Mouse (Mus musculus) kidney, embryonic 15.5 days (tissue): ENCODE data around the gene Camta1. TPM values are rescaled to one million over a fixed set of nuclear protein-coding genes. Genes with fewer than 3 reads are reported as not detected.
"Not testable (repeated sequence)": the region's sequence is repeated elsewhere in the genome, so short reads cannot be mapped to it uniquely, and the experiment has no call there.

Source experiments
- ATAC-seq: fragments of 200-750 bp; cut with Nextera tagmentation; replicated peaks from 2 replicates; pipeline ENCODE4 v1.8.0; 2017; ENCODE audit warnings: moderate TSS enrichment; ENCODE audit not compliant: low FRiP score
- H3K27ac ChIP-seq: fragments of 300-500 bp; sonication (generic); 2 replicates; pipeline ENCODE4 v1.5.1; 2015; ENCODE audit warnings: mild to moderate bottlenecking, inconsistent platforms
- H3K27me3 ChIP-seq: fragments of 300-500 bp; sonication (generic); 2 replicates; pipeline ENCODE4 v1.6.1; 2015; ENCODE audit warnings: inconsistent platforms
- H3K36me3 ChIP-seq: fragments of 300-500 bp; sonication (generic); 2 replicates; pipeline ENCODE4 v1.6.1; 2015; ENCODE audit warnings: inconsistent platforms
- H3K4me1 ChIP-seq: fragments of 300-500 bp; sonication (generic); 2 replicates; pipeline ENCODE4 v1.6.1; 2015; ENCODE audit warnings: inconsistent platforms
- H3K4me2 ChIP-seq: fragments of 300-500 bp; sonication (generic); 2 replicates; pipeline ENCODE4 v1.6.1; 2015; ENCODE audit warnings: moderate library complexity, mild to moderate bottlenecking, inconsistent platforms
- H3K4me3 ChIP-seq: fragments of 300-500 bp; sonication (generic); replicated peaks from 2 replicates; pipeline ENCODE4 v1.5.1; 2015; ENCODE audit warnings: mild to moderate bottlenecking, inconsistent platforms
- H3K9ac ChIP-seq: fragments of 300-500 bp; sonication (generic); 2 replicates; pipeline ENCODE4 v1.6.1; 2015; ENCODE audit warnings: mild to moderate bottlenecking, inconsistent platforms
- H3K9me3 ChIP-seq: fragments of 300-500 bp; sonication (generic); replicated peaks from 2 replicates; pipeline ENCODE4 v1.6.1; 2016; ENCODE audit warnings: inconsistent platforms
- WGBS: fragments of 180-500 bp; shearing (Covaris S2); methylation state at CpG from one replicate; pipeline ENCODE4 v1.1.7; 2015; ENCODE audit warnings: mixed read lengths; 5-methylcytosine and 5-hydroxymethylcytosine counted together
- polyA plus RNA-seq: library from polyadenylated mRNA; unstranded; fragments of >200 nt; fragmentation: Nextera tagmentation; extraction: Ambion mirVana; gene quantifications from 2 replicates; pipeline ENCODE4 v1.2.1, GENCODE M21; 2015

Gene Camta1
- polyA plus RNA-seq, 1 experiment from 2014 or later, result 87.9 TPM

DNA sequence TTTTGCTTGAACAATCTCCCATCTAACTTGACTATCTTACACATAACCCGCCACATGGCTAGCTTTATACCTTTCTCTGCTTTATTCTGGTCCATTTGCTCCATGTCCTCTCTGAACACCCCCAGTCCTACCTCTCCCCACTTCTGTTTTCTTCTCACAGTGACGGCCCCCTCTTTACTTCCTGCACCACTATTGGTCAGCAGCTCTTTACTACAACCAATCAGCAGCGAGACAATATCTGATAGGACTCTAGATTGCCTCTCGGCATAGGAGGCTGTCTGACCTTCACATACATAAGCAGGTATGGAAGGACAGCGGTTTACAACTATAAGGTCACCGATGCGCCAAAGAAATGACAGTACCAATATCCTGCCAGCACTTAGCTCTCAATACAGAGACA, 825.2 kb downstream of the Camta1 start:
- no peak for ATAC-seq
- H3K4me2 ChIP-seq, result no peak overlapping the region
- no peaks in the 10 kb centered on the region for H3K36me3 ChIP-seq
- H3K4me1 ChIP-seq, result no peaks in the 10 kb centered on the region
- H3K27me3 ChIP-seq, result no peaks in the 10 kb centered on the region
- H3K4me3 ChIP-seq, result no peak overlapping the region
- H3K27ac ChIP-seq, result no peak overlapping the region
- no peaks in the 10 kb centered on the region for H3K9me3 ChIP-seq
- H3K9ac ChIP-seq, result no peak overlapping the region
- 93% methylated on average over 7 of the region's 7 CpGs for WGBS

DNA sequence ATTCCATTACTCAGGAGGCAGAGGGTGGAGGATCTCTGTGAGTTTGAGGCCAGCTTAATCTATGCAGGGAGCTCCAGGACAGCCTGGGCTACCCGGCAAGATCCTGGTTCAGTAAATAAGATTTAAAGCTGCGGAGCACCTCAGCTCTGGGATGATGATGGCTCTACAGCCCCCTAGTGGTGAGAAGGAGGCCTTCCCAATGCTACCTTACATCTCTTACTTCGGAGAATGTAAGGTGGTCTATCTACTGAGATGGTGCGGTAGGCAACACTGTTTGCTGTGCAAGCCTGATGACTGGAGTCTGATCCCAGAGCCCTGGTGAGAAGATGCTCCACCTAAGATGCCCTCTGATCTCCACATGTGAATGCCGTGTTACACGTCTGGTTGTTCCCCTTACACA, 834.7 kb downstream of the Camta1 start:
- 52% methylated on average over 6 of the region's 6 CpGs for WGBS
- H3K36me3 ChIP-seq, result 0 out of 2 replicates have a peak, but pooled peaks cover 4% of the 10 kb centered on the region
- H3K4me1 ChIP-seq, result 0 out of 2 replicates have a peak, but pooled peaks cover 2% of the 10 kb centered on the region
- no peak overlapping the region for H3K4me2 ChIP-seq
- H3K27me3 ChIP-seq, result no peaks in the 10 kb centered on the region
- ATAC-seq, result no peak
- no peak overlapping the region for H3K27ac ChIP-seq
- H3K9me3 ChIP-seq, result no peaks in the 10 kb centered on the region
- no peak overlapping the region for H3K4me3 ChIP-seq
- no peak overlapping the region for H3K9ac ChIP-seq

DNA sequence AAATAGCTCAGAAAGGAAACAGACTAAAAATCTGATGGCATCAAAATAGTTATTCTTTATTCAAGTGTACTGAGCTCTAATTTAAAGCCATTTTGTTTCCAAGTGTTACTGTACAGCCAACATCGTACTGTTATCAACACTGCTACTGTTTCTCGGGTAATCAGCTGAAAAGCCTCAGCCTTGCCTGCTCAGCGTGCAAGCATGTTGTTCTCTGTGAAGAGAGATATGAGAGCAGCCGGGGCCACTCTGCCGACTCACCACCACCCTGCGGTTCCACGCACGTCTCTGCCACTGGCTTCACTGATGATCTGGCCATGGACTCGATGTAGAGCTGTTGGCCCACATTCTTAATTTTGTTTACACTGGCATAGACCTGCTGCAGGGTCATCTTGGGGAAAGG, 837.5 kb downstream of the Camta1 start:
- ATAC-seq, result no peak
- no peaks in the 10 kb centered on the region for H3K9me3 ChIP-seq
- H3K36me3 ChIP-seq, result 0 out of 2 replicates have a peak, but pooled peaks cover 7% of the 10 kb centered on the region
- WGBS, result 85% methylated on average over 9 of the region's 9 CpGs
- H3K9ac ChIP-seq, result no peak overlapping the region
- no peak overlapping the region for H3K27ac ChIP-seq
- H3K4me2 ChIP-seq, result no peak overlapping the region
- H3K4me3 ChIP-seq, result no peak overlapping the region
- 0 out of 2 replicates have a peak, but pooled peaks cover 2% of the 10 kb centered on the region for H3K4me1 ChIP-seq
- H3K27me3 ChIP-seq, result no peaks in the 10 kb centered on the region

DNA sequence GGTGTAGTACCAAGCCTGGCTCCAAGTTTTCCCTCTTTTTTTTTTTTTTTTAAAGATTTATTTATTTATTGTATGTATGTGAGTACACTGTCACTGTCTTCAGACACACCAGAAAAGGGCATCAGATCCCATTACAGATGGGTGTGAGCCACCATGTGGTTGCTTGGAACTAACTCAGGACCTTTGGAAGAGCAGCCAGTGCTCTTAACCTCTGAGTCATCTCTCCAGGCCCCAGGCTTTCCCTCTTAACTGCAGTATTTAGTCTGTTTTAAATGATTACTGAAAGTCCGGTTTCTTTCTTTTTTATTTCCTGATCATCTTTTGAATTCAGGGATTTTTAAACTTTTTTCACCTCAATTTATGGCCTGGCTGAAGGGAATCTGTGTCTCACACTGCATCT, 844.3 kb downstream of the Camta1 start:
- H3K27ac ChIP-seq, H3K9ac ChIP-seq, H3K27me3 ChIP-seq, H3K4me3 ChIP-seq, ATAC-seq, H3K9me3 ChIP-seq, H3K4me2 ChIP-seq, H3K4me1 ChIP-seq: not testable (repeated sequence)
- 95% methylated on average over 1 of the region's 1 CpGs for WGBS
- peaks cover 45% of the 10 kb centered on the region for H3K36me3 ChIP-seq

DNA sequence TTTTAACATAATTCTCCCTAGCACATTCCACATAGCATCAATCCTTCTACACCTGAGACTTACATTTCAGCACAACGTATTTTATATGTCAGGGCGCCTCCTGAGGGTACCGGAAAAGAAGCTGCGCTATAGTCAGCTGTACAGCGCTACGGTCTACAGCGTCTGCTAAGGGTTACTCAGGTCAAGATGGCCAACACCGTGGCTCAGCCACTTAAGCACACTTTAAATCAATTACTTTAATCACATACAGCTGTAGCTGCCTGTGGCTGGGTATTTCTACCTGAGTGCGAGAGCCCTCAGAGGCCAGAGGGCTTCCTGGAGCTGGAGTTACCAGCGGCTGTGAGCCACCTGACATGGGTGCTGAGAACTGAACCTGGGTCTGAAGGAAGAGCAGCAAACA, 845.7 kb downstream of the Camta1 start:
- 75% methylated on average over 10 of the region's 10 CpGs for WGBS
- ATAC-seq, result no peak
- H3K4me1 ChIP-seq, result no peaks in the 10 kb centered on the region

DNA sequence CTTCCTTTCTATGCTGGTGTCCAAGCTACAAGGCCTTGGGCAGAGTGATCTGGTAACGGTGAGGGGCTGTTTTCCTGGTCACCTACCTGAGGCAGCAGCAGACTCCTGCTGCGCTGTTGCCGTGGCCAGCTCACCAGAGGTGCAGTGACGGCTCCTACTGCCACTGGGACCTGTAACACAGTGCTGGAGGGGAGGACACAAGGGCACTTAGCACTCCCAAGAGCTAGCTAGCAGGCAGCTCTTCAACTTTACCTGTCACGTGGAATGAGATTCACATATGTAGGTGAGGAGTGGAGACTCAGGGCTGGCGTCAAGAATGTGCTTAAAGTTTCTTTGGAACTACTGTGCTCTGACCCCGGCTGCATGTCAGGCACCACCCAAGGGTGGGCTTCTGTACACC, 851.4 kb downstream of the Camta1 start:
- no peak overlapping the region for H3K4me3 ChIP-seq
- no peak overlapping the region for H3K9ac ChIP-seq
- no peak overlapping the region for H3K27ac ChIP-seq
- H3K4me1 ChIP-seq, result no peaks in the 10 kb centered on the region
- 90% methylated on average over 7 of the region's 7 CpGs for WGBS
- no peaks in the 10 kb centered on the region for H3K27me3 ChIP-seq
- H3K36me3 ChIP-seq, result peaks cover 21% of the 10 kb centered on the region
- no peaks in the 10 kb centered on the region for H3K9me3 ChIP-seq
- H3K4me2 ChIP-seq, result no peak overlapping the region
- ATAC-seq, result no peak

More for the DNA sequence above, 845.7 kb downstream of the Camta1 start:
- Histone ChIP-seq H3K4me3 (no peak overlapping the region), H3K27me3 (no peaks in the 10 kb centered on the region), H3K9ac (no peak overlapping the region), H3K4me2 (no peak overlapping the region), H3K9me3 (no peaks in the 10 kb centered on the region), H3K36me3 (peaks cover 43% of the 10 kb centered on the region), H3K27ac (no peak overlapping the region)

DNA sequence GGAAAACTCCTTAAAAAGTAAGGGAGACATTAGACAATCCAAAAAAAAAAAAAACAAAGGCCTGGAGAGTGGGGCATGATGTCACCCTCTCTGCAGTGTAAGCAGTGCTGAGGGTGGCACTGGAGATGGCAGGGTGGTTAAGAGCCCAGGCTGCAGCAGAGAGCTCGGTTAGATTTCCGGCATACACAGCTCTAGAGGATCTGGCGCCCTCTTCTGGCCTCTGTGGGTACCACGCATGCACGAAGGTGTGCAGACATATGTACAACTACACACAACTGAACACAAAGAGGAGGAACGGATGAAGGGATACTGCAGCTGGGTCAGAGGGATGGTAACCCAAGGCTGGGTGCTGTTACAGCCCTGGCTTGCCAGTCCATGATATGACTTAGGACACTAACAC, 854.7 kb downstream of the Camta1 start:
- H3K27ac ChIP-seq, result no peak overlapping the region
- H3K4me2 ChIP-seq, result no peak overlapping the region
- no peaks in the 10 kb centered on the region for H3K4me1 ChIP-seq
- H3K9me3 ChIP-seq, result no peaks in the 10 kb centered on the region
- 56% methylated on average over 6 of the region's 6 CpGs for WGBS
- no peaks in the 10 kb centered on the region for H3K27me3 ChIP-seq
- ATAC-seq, result no peak
- H3K9ac ChIP-seq, result no peak overlapping the region
- peaks cover 6% of the 10 kb centered on the region; the same call in 1 of the 2 replicates for H3K36me3 ChIP-seq
- H3K4me3 ChIP-seq, result no peak overlapping the region

DNA sequence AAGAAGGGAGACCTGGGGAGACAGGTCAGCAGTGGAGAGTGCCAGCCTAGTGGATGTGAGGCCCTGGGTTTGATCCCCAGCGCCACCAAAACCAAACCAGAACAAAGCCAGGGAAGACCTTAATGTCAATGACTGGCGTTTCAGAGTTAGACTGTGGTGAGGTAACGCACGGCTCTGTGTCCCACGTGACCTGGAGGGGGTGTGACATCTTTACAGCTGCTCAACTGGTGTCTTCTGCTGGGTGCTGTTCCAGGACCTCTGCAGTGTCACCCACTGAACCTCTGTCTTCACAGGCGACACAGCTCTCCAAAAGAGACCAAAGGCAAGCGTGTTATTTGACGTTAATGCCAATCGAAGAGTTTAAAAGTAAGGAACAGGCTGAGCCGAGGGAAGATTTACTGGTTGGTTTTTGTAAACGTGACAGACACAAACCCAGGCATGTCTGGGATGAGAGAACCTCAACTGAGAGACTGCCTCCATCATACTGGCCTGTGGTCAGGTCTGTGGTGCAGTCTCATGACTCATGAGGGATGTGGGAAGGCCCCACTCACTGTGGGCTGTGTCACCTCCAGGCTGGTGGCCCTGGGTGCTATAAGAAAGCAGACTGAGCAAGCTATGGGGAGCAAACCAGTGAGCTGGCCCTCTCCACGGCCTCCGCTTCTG, 855.9 kb downstream of the Camta1 start:
- no peak for ATAC-seq
- no peak overlapping the region for H3K9ac ChIP-seq
- no peak overlapping the region for H3K4me3 ChIP-seq
- H3K4me1 ChIP-seq, result no peaks in the 10 kb centered on the region
- H3K27ac ChIP-seq, result no peak overlapping the region
- WGBS, result 88% methylated on average over 13 of the region's 13 CpGs
- no peak overlapping the region for H3K4me2 ChIP-seq
- peaks cover 6% of the 10 kb centered on the region; the same call in 1 of the 2 replicates for H3K36me3 ChIP-seq
- H3K9me3 ChIP-seq, result no peaks in the 10 kb centered on the region
- H3K27me3 ChIP-seq, result no peaks in the 10 kb centered on the region

DNA sequence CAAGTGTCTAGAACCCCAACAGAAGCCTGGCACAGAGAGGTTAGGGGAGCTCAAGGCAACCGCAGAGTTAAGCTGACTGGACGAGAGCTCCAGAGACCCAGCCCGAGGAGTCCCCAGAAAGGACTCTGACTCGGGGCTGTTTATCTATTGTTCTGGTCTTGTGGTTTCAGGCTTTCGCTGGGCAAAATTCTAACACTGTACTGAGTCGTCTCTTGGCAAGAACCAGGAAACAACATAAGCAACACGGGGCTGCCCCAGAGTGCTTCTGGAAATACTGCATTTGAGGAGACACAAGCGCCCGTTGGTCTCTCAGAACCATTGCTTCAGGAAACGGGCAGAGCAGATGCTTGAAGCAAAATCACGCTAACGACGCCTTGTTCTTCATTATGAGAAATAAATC, 860.3 kb downstream of the Camta1 start:
- 63% methylated on average over 13 of the region's 13 CpGs for WGBS
- Histone ChIP-seq H3K9me3 (no peaks in the 10 kb centered on the region), H3K4me2 (no peak overlapping the region), H3K36me3 (peaks cover 3% of the 10 kb centered on the region; the same call in 1 of the 2 replicates), H3K4me1 (no peaks in the 10 kb centered on the region), H3K4me3 (no peak overlapping the region), H3K27ac (no peak overlapping the region), H3K27me3 (no peaks in the 10 kb centered on the region), H3K9ac (no peak overlapping the region)
- ATAC-seq, result no peak

DNA sequence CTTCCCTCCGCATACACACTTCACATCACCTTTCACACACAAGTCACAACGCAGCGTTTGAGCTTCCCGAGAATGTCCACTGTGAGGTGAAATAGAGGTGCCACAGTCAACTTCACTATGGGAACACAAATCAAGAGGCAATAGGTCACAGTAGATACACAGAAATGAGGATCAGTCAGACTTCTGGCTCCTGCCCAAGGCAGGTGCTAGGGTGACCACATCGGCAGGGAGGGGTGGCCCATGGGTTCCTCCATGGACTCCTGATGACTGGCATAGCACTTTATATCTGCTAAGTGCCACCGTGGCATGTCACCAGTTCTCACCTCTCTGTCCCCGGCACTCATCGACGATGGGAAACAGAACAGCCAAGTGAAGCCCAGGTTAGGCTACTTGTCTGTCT, 863.0 kb downstream of the Camta1 start:
- Histone ChIP-seq H3K27ac (no peak overlapping the region), H3K4me2 (no peak overlapping the region), H3K27me3 (no peaks in the 10 kb centered on the region), H3K4me1 (peaks cover 3% of the 10 kb centered on the region; the same call in 1 of the 2 replicates), H3K4me3 (no peak overlapping the region), H3K36me3 (no peaks in the 10 kb centered on the region), H3K9ac (no peak overlapping the region), H3K9me3 (no peaks in the 10 kb centered on the region)
- ATAC-seq, result no peak
- WGBS, result 93% methylated on average over 9 of the region's 9 CpGs

DNA sequence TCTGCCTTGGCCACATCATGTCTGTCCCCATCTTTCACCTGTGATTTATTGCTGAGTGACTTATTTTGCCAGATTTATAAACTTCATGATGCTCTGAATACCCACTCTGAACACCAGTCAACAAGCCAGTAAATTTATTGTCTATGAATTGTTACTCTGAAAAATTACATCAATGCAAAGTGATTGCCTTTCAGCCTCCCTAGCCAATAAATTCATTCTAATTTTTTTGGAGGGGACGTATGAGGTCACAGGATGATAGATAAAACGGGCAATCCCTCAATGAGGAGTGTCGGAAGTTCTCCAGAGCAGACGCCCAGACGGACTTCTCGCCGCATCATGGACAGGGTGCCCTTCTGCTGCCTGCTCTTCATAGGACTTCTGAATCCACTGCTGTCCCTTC, 864.9 kb downstream of the Camta1 start, which contains the start of gene Uts2:
Uts2 (plus strand) TSS at position 301 of the 400 bp plus-strand sequence.
- 86% methylated on average over 7 of the region's 7 CpGs for WGBS

DNA sequence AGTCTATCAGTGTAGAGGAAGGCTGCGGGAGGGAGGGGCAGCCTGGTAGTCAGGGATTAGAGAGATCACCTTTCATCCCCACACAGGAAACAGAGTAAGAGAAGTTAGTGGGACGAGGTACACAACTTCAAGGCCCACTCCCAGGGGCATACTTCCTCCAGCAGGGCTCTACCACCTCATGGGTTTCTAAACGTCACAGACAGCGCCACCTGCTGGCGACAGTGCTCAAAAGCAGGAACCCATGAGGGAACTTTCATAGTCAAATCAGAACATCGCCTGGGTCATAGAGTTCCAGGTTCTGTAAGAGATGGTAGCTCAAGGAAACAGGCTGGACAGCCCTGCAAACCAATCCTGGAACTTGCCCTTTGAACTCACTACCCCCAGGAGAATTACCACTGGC, 871.5 kb downstream of the Camta1 start:
- Histone ChIP-seq H3K4me2 (no peak overlapping the region), H3K27ac (no peak overlapping the region), H3K9me3 (no peaks in the 10 kb centered on the region), H3K4me3 (no peak overlapping the region), H3K4me1 (peaks cover 3% of the 10 kb centered on the region; the same call in 1 of the 2 replicates), H3K27me3 (no peaks in the 10 kb centered on the region), H3K9ac (no peak overlapping the region), H3K36me3 (no peaks in the 10 kb centered on the region)
- 47% methylated on average over 6 of the region's 6 CpGs for WGBS
- no peak for ATAC-seq

More for the DNA sequence above, 864.9 kb downstream of the Camta1 start, which contains the start of gene Uts2:
- Histone ChIP-seq H3K9ac (no peak within 1 kb of the TSS), H3K27ac (no peak within 1 kb of the TSS), H3K36me3 (no peaks in the 10 kb centered on the region), H3K27me3 (no peaks in the 10 kb centered on the region), H3K4me2 (no peak within 1 kb of the TSS), H3K4me1 (peaks cover 3% of the 10 kb centered on the region; the same call in 1 of the 2 replicates), H3K4me3 (no peak within 1 kb of the TSS), H3K9me3 (no peaks in the 10 kb centered on the region)
- no peak for ATAC-seq

DNA sequence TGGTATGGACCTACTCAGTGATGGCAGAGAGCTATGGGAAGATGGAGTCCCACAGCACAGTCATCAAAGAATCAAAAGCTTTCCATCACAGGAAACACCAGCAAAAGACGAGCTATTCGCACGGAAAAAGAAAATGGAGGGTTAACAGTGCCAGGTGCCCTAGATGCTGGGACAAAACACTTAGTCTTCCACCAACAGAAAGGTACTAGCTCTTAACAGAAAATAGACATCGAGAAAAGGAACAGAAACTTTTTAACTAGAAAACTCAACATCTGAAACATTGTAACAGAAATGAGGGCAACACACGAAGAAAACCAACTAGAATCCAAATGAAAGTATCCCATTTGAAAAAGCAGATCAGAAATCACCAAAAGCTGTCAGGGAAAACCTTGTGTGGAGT, 881.5 kb downstream of the Camta1 start:
- no peaks in the 10 kb centered on the region for H3K4me1 ChIP-seq
- no peaks in the 10 kb centered on the region for H3K36me3 ChIP-seq
- no peaks in the 10 kb centered on the region for H3K9me3 ChIP-seq
- WGBS, result 85% methylated on average over 5 of the region's 5 CpGs
- H3K27me3 ChIP-seq, result no peaks in the 10 kb centered on the region
- no peak overlapping the region for H3K9ac ChIP-seq
- H3K4me2 ChIP-seq, result no peak overlapping the region
- no peak for ATAC-seq
- H3K4me3 ChIP-seq, result no peak overlapping the region
- H3K27ac ChIP-seq, result no peak overlapping the region
